Mouse (Mus musculus) brain, embryonic 18.5 days (tissue): ENCODE data around the gene Cops9.

Source experiments
- DNase-seq: peaks from one replicate; pipeline ENCODE4 v3.0.0-alpha.2; 2012; ENCODE audit warnings: low read depth, low spot score

Gene Cops9

GRCm38 (mm10) chr1:92641514-92642272 is at the start of gene Cops9:
Gene Cops9, minus strand, starts transcription at chr1:92641985.
- peak; percentile 66 for DNase-seq

- DNase-seq = no peak
These were observed 49.5 kb upstream of the Cops9 start for GRCm38 (mm10) chr1:92691166-92691844.

- no peak for DNase-seq
These were observed 45.2 kb upstream of the Cops9 start for GRCm38 (mm10) chr1:92686994-92687393.

GRCm38 (mm10) chr1:92683151-92683550 is 41.4 kb upstream of the Cops9 start:
- DNase-seq = no peak

GRCm38 (mm10) chr1:92680668-92681603 is 39.2 kb upstream of the Cops9 start:
- no peak for DNase-seq

- DNase-seq = no peak
These were observed 37.0 kb upstream of the Cops9 start for GRCm38 (mm10) chr1:92678757-92679156.

GRCm38 (mm10) chr1:92676676-92676975 is 34.8 kb upstream of the Cops9 start:
- no peak for DNase-seq

- DNase-seq = no peak
These were observed 34.3 kb upstream of the Cops9 start for GRCm38 (mm10) chr1:92675932-92676675.

- no peak for DNase-seq
These were observed 31.5 kb upstream of the Cops9 start for GRCm38 (mm10) chr1:92673258-92673782.

GRCm38 (mm10) chr1:92671326-92671725 is 29.5 kb upstream of the Cops9 start:
- no peak for DNase-seq

- DNase-seq = no peak
These were observed 27.6 kb upstream of the Cops9 start for GRCm38 (mm10) chr1:92669430-92669829.

GRCm38 (mm10) chr1:92667106-92667505 is 25.3 kb upstream of the Cops9 start:
- DNase-seq = no peak

GRCm38 (mm10) chr1:92659392-92659791 is 17.6 kb upstream of the Cops9 start:
- DNase-seq = no peak

GRCm38 (mm10) chr1:92657025-92657820 is 15.4 kb upstream of the Cops9 start:
- no peak for DNase-seq

GRCm38 (mm10) chr1:92654676-92655075 is 12.9 kb upstream of the Cops9 start:
- no peak for DNase-seq

- DNase-seq = no peak
These were observed 11.4 kb upstream of the Cops9 start for GRCm38 (mm10) chr1:92653179-92653578.

- no peak for DNase-seq
These were observed 9.7 kb upstream of the Cops9 start for GRCm38 (mm10) chr1:92651467-92651866.

GRCm38 (mm10) chr1:92648673-92649072 is 6.9 kb upstream of the Cops9 start, which contains the start of gene Otos:
Gene Otos, minus strand, starts transcription at chr1:92648841.
- no peak for DNase-seq

- no peak for DNase-seq
These were observed 6.4 kb upstream of the Cops9 start for GRCm38 (mm10) chr1:92648197-92648596.

- DNase-seq = no peak
These were observed 6.0 kb upstream of the Cops9 start for GRCm38 (mm10) chr1:92647752-92648151.
